Comparison of ENCODE assay signal across 9 mouse cellular contexts in the genomic region with DNA sequence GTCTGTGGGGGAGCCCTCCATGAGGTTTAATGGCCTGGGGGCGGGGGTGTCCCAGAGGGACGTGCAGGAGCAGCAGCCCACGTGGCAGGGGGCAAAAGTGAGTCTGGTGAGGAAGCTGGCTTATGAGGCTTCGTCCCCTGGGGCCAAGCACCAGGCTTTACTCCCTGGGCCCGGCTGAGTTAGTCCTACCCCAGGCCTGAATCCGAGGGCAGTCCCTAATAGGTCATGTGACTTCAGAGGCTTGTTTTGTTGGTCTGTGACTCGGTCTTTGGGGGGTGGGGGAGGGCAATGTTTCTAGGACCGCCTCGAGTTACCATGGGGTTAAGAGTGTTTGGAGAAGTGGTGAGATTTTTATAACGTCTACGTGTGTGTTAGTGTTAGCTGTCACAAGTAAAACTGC. TPM values are rescaled to one million over a fixed set of nuclear protein-coding genes. Genes with fewer than 3 reads are reported as not detected.
DNase-seq lines count a peak whose midpoint lies in the region; ATAC-seq and TF ChIP-seq lines count a peak whose summit lies in the region.
"Had no signal": no experiment of that assay in that cellular context is flagged by ENCODE, and none has a peak within 500 bp of the region (broad histone marks: within the 10 kb centered on the region; RNA-seq: fewer than 3 reads in every experiment).

No protein-coding gene starts in this region.

- H3K36me3 ChIP-seq in heart, embryonic 13.5 days = 0 out of 2 replicates have a peak, but pooled peaks cover 6% of the 10 kb centered on the region
- no peaks in the 10 kb centered on the region for H3K36me3 ChIP-seq in heart, embryonic 11.5 days (ENCODE audit: control insufficient read depth, insufficient read depth, low read length)
- H3K36me3 ChIP-seq in intestine, postnatal 0 days (ENCODE audit: control insufficient read depth, insufficient read depth) = no peaks in the 10 kb centered on the region
- 0 out of 2 replicates have a peak, but pooled peaks cover 2% of the 10 kb centered on the region for H3K36me3 ChIP-seq in midbrain, embryonic 16.5 days (ENCODE audit: control insufficient read depth, insufficient read depth, low read length)

- DNase-seq in ovary, adult 18-20 months (ENCODE audit: low spot score) = no peak
- DNase-seq in gastrocnemius, postnatal 4 days (ENCODE audit: low spot score in 2 of 2) = no peak

- no peaks in the 10 kb centered on the region for H3K9me3 ChIP-seq in heart, embryonic 13.5 days
- 0 out of 2 replicates have a peak, but pooled peaks cover 6% of the 10 kb centered on the region for H3K9me3 ChIP-seq in heart, embryonic 11.5 days (replicated peaks; ENCODE audit: control insufficient read depth, low read length)
- no peaks in the 10 kb centered on the region for H3K9me3 ChIP-seq in intestine, postnatal 0 days (ENCODE audit: control insufficient read depth)
- 0 out of 2 replicates have a peak, but pooled peaks cover 6% of the 10 kb centered on the region for H3K9me3 ChIP-seq in midbrain, embryonic 16.5 days (replicated peaks; ENCODE audit: control insufficient read depth, low read length, poor library complexity, severe bottlenecking)

- TF ChIP-seq CTCF in bone marrow macrophage, adult 2 months (IDR thresholded peaks at IDR 0.05; ENCODE audit: low read depth, low read length) = no peak
- TF ChIP-seq CTCF in intestine, postnatal 0 days (IDR thresholded peaks at IDR 0.05; ENCODE audit: low read depth) = no peak

- no peak for TF ChIP-seq POLR2A in bone marrow macrophage, adult 2 months (IDR thresholded peaks at IDR 0.05; ENCODE audit: borderline replicate concordance, low read depth, low read length)

- no peaks in the 10 kb centered on the region for H3K27me3 ChIP-seq in heart, embryonic 13.5 days (replicated peaks)
- H3K27me3 ChIP-seq in heart, embryonic 11.5 days (ENCODE audit: control insufficient read depth, insufficient read depth, low read length) = no peaks in the 10 kb centered on the region
- no peaks in the 10 kb centered on the region for H3K27me3 ChIP-seq in intestine, postnatal 0 days (replicated peaks; ENCODE audit: control insufficient read depth, insufficient read depth, low read length)
- no peaks in the 10 kb centered on the region for H3K27me3 ChIP-seq in midbrain, embryonic 16.5 days (ENCODE audit: control insufficient read depth, insufficient read depth, low read depth, low read length)

- H3K4me3 ChIP-seq in heart, embryonic 13.5 days = no peak overlapping the region
- no peak overlapping the region for H3K4me3 ChIP-seq in heart, embryonic 11.5 days (ENCODE audit: low read depth, low read length)
- H3K4me3 ChIP-seq in bone marrow macrophage, adult 2 months (ENCODE audit: insufficient read depth, low read length) = no peak overlapping the region
- H3K4me3 ChIP-seq in intestine, postnatal 0 days (ENCODE audit: low read depth, low read length) = no peak overlapping the region
- no peak overlapping the region for H3K4me3 ChIP-seq in midbrain, embryonic 16.5 days (ENCODE audit: low read depth, low read length)

- no peak overlapping the region for H3K27ac ChIP-seq in heart, embryonic 13.5 days (replicated peaks)
- H3K27ac ChIP-seq in heart, embryonic 11.5 days (ENCODE audit: low read depth, low read length) = no peak overlapping the region
- H3K27ac ChIP-seq in bone marrow macrophage, adult 2 months (ENCODE audit: insufficient read depth, low read depth, low read length) = peak overlapping the region; percentile 51
- no peak overlapping the region for H3K27ac ChIP-seq in intestine, postnatal 0 days (ENCODE audit: low read depth, low read length)
- no peak overlapping the region for H3K27ac ChIP-seq in midbrain, embryonic 16.5 days (ENCODE audit: low read length)

- H3K4me1 ChIP-seq in heart, embryonic 13.5 days = peaks cover 25% of the 10 kb centered on the region
- H3K4me1 ChIP-seq in heart, embryonic 11.5 days (ENCODE audit: control insufficient read depth, insufficient read depth, low read length) = peaks cover 19% of the 10 kb centered on the region
- peaks cover 53% of the 10 kb centered on the region for H3K4me1 ChIP-seq in bone marrow macrophage, adult 2 months (ENCODE audit: control insufficient read depth, insufficient read depth, low read length)
- no peaks in the 10 kb centered on the region for H3K4me1 ChIP-seq in intestine, postnatal 0 days (replicated peaks; ENCODE audit: control insufficient read depth, insufficient read depth, low read length)
- peaks cover 4% of the 10 kb centered on the region; the same call in 1 of the 2 replicates for H3K4me1 ChIP-seq in midbrain, embryonic 16.5 days (ENCODE audit: control insufficient read depth, insufficient read depth, low read length)

- no peak for ATAC-seq in heart, embryonic 13.5 days (ENCODE audit: extremely low read depth, insufficient number of reproducible peaks, low FRiP score, low TSS enrichment)
- no peak for ATAC-seq in heart, embryonic 11.5 days (replicated peaks; ENCODE audit: insufficient number of reproducible peaks, low FRiP score, low TSS enrichment)
- peak; percentile 14; the same call in 1 of the 2 replicates for ATAC-seq in intestine, postnatal 0 days
- ATAC-seq in midbrain, embryonic 16.5 days = peak; percentile 29; the same call in 1 of the 2 replicates
- ATAC-seq in megakaryocyte, adult 5-6 weeks (ENCODE audit: poor library complexity, severe bottlenecking) = no peak

- WGBS in heart, embryonic 13.5 days = 35% methylated on average over 11 of the region's 11 CpGs
- 38% methylated on average over 11 of the region's 11 CpGs for WGBS in heart, embryonic 11.5 days (ENCODE audit: insufficient replicate concordance)
- 33% methylated on average over 11 of the region's 11 CpGs for WGBS in intestine, postnatal 0 days
- WGBS in midbrain, embryonic 16.5 days = 29% methylated on average over 11 of the region's 11 CpGs

- H3K9ac ChIP-seq in heart, embryonic 13.5 days = no peak overlapping the region
- H3K9ac ChIP-seq in heart, embryonic 11.5 days (ENCODE audit: low read depth, low read length) = no peak overlapping the region
- no peak overlapping the region for H3K9ac ChIP-seq in intestine, postnatal 0 days (ENCODE audit: low read depth, low read length)
- no peak overlapping the region for H3K9ac ChIP-seq in midbrain, embryonic 16.5 days (ENCODE audit: low read depth, low read length)

- peak overlapping the region; percentile 30 for H3K4me2 ChIP-seq in heart, embryonic 13.5 days
- H3K4me2 ChIP-seq in heart, embryonic 11.5 days = no peak overlapping the region; the same call in 1 of the 2 replicates
- H3K4me2 ChIP-seq in intestine, postnatal 0 days (replicated peaks; ENCODE audit: low read depth) = peak overlapping the region; percentile 13; the same call in 1 of the 2 replicates
- peak overlapping the region; percentile 23; the same call in 1 of the 2 replicates for H3K4me2 ChIP-seq in midbrain, embryonic 16.5 days (ENCODE audit: low read length)

RNA-seq across cellular contexts. Expression of gene Fhad1, which starts 57.1 kb away (rescaled TPM):
- 2.7 and 3.6 TPM in 2 replicates for polyA plus RNA-seq in heart, embryonic 13.5 days (2015; fragmentation: Nextera tagmentation; extraction: Ambion mirVana)
- polyA plus RNA-seq in heart, embryonic 11.5 days (2014; fragmentation: Nextera tagmentation; extraction: Ambion mirVana) = 3.8 and 7.1 TPM in 2 replicates
- 3.2 and 4.9 TPM in 2 replicates for polyA plus RNA-seq in bone marrow macrophage, adult 2 months (2012; ENCODE audit: insufficient read depth, insufficient read length, missing spikeins)
- 1.2 and 1.4 TPM in 2 replicates for polyA plus RNA-seq in intestine, postnatal 0 days (2015; fragmentation: Nextera tagmentation; extraction: Ambion mirVana)
- polyA plus RNA-seq in midbrain, embryonic 16.5 days (2015; fragmentation: Nextera tagmentation; extraction: Ambion mirVana) = 4.6 and 5.3 TPM in 2 replicates
- 1 to 10 TPM; 6.4 to 6.7 TPM for total RNA-seq in gastrocnemius, postnatal 4 days (2021)
- 0.41 TPM in 1 of 2 replicates, not detected in the other for total RNA-seq in megakaryocyte, adult 5-6 weeks (2015)
- 0.41 TPM in 1 of 2 replicates, not detected in the other for total RNA-seq in megakaryocyte, adult 5-6 weeks (2017)
- total RNA-seq: hematopoietic stem cell, adult 5-6 weeks had no signal

Comparison
In these comparisons a context has a peak if more than half of its experiments do, and no peak if none do; other contexts are left out.
1. ATAC-seq: peak in intestine, postnatal 0 days (single experiment) and midbrain, embryonic 16.5 days (single experiment); none in heart, embryonic 13.5 days (single experiment), heart, embryonic 11.5 days (single experiment) and megakaryocyte, adult 5-6 weeks (single experiment).